Mouse (Mus musculus): ENCODE data around the gene Crygs.

Gene Crygs

GRCm38 (mm10) chr16:22811477-22811876, at the start of gene Crygs:
TSS of gene Crygs (minus strand) at chr16:22811577.
- H3K27me3 ChIP-seq (ENCODE audit: control insufficient read depth, insufficient read depth, low read length, poor library complexity, severe bottlenecking) = no peaks in the 10 kb centered on the region
- DNase-seq (ENCODE audit: low read depth, low spot score) = no peak
- H3K36me3 ChIP-seq (ENCODE audit: control insufficient read depth, insufficient read depth, low read length, poor library complexity, severe bottlenecking) = no peaks in the 10 kb centered on the region

GRCm38 (mm10) chr16:22857431-22858113, 46.2 kb upstream of the Crygs start, which contains the start of the genes Tbccd1 and Dnajb11:
TSS of gene Tbccd1 (minus strand) at chr16:22857669.
TSS of gene Dnajb11 (plus strand) at chr16:22857845.
- H3K27me3 ChIP-seq (ENCODE audit: control insufficient read depth, insufficient read depth, low read length, poor library complexity, severe bottlenecking) = no peaks in the 10 kb centered on the region
- H3K36me3 ChIP-seq (ENCODE audit: control insufficient read depth, insufficient read depth, low read length, poor library complexity, severe bottlenecking) = no peaks in the 10 kb centered on the region
- peak; percentile 98 for DNase-seq (ENCODE audit: low read depth, low spot score)

- H3K27me3 ChIP-seq (ENCODE audit: control insufficient read depth, insufficient read depth, low read length, poor library complexity, severe bottlenecking) = no peaks in the 10 kb centered on the region
- peak; percentile 2 for DNase-seq (ENCODE audit: low read depth, low spot score)
- no peaks in the 10 kb centered on the region for H3K36me3 ChIP-seq (ENCODE audit: control insufficient read depth, insufficient read depth, low read length, poor library complexity, severe bottlenecking)
Measured at GRCm38 (mm10) chr16:22856773-22857172, 45.4 kb upstream of the Crygs start.

- Histone ChIP-seq H3K36me3 (ENCODE audit: control insufficient read depth, insufficient read depth, low read length, poor library complexity, severe bottlenecking) (no peaks in the 10 kb centered on the region), H3K27me3 (ENCODE audit: control insufficient read depth, insufficient read depth, low read length, poor library complexity, severe bottlenecking) (no peaks in the 10 kb centered on the region)
- DNase-seq (ENCODE audit: low read depth, low spot score) = no peak
Measured at GRCm38 (mm10) chr16:22852709-22853108, 41.3 kb upstream of the Crygs start.

- Histone ChIP-seq H3K27me3 (ENCODE audit: control insufficient read depth, insufficient read depth, low read length, poor library complexity, severe bottlenecking) (no peaks in the 10 kb centered on the region), H3K36me3 (ENCODE audit: control insufficient read depth, insufficient read depth, low read length, poor library complexity, severe bottlenecking) (no peaks in the 10 kb centered on the region)
- no peak for DNase-seq (ENCODE audit: low read depth, low spot score)
Measured at GRCm38 (mm10) chr16:22848331-22848730, 37.0 kb upstream of the Crygs start.

GRCm38 (mm10) chr16:22847686-22848085, 36.3 kb upstream of the Crygs start:
- no peak for DNase-seq (ENCODE audit: low read depth, low spot score)
- H3K36me3 ChIP-seq (ENCODE audit: control insufficient read depth, insufficient read depth, low read length, poor library complexity, severe bottlenecking) = no peaks in the 10 kb centered on the region
- H3K27me3 ChIP-seq (ENCODE audit: control insufficient read depth, insufficient read depth, low read length, poor library complexity, severe bottlenecking) = no peaks in the 10 kb centered on the region

- Histone ChIP-seq H3K27me3 (ENCODE audit: control insufficient read depth, insufficient read depth, low read length, poor library complexity, severe bottlenecking) (no peaks in the 10 kb centered on the region), H3K36me3 (ENCODE audit: control insufficient read depth, insufficient read depth, low read length, poor library complexity, severe bottlenecking) (no peaks in the 10 kb centered on the region)
- DNase-seq (ENCODE audit: low read depth, low spot score) = no peak
Measured at GRCm38 (mm10) chr16:22845481-22845880, 34.1 kb upstream of the Crygs start.

GRCm38 (mm10) chr16:22844834-22845233, 33.5 kb upstream of the Crygs start:
- no peaks in the 10 kb centered on the region for H3K36me3 ChIP-seq (ENCODE audit: control insufficient read depth, insufficient read depth, low read length, poor library complexity, severe bottlenecking)
- no peak for DNase-seq (ENCODE audit: low read depth, low spot score)
- no peaks in the 10 kb centered on the region for H3K27me3 ChIP-seq (ENCODE audit: control insufficient read depth, insufficient read depth, low read length, poor library complexity, severe bottlenecking)

GRCm38 (mm10) chr16:22844061-22844801, 32.9 kb upstream of the Crygs start:
- Histone ChIP-seq H3K27me3 (ENCODE audit: control insufficient read depth, insufficient read depth, low read length, poor library complexity, severe bottlenecking) (no peaks in the 10 kb centered on the region), H3K36me3 (ENCODE audit: control insufficient read depth, insufficient read depth, low read length, poor library complexity, severe bottlenecking) (no peaks in the 10 kb centered on the region)
- no peak for DNase-seq (ENCODE audit: low read depth, low spot score)

GRCm38 (mm10) chr16:22842871-22843270, 31.5 kb upstream of the Crygs start:
- Histone ChIP-seq H3K36me3 (ENCODE audit: control insufficient read depth, insufficient read depth, low read length, poor library complexity, severe bottlenecking) (no peaks in the 10 kb centered on the region), H3K27me3 (ENCODE audit: control insufficient read depth, insufficient read depth, low read length, poor library complexity, severe bottlenecking) (no peaks in the 10 kb centered on the region)
- no peak for DNase-seq (ENCODE audit: low read depth, low spot score)

- Histone ChIP-seq H3K27me3 (ENCODE audit: control insufficient read depth, insufficient read depth, low read length, poor library complexity, severe bottlenecking) (no peaks in the 10 kb centered on the region), H3K36me3 (ENCODE audit: control insufficient read depth, insufficient read depth, low read length, poor library complexity, severe bottlenecking) (peaks cover 4% of the 10 kb centered on the region; the same call in 1 of the 2 replicates)
- DNase-seq (ENCODE audit: low read depth, low spot score) = no peak
Measured at GRCm38 (mm10) chr16:22839146-22839857, 27.9 kb upstream of the Crygs start.

GRCm38 (mm10) chr16:22832932-22833525, 21.7 kb upstream of the Crygs start:
- DNase-seq (ENCODE audit: low read depth, low spot score) = no peak
- H3K27me3 ChIP-seq (ENCODE audit: control insufficient read depth, insufficient read depth, low read length, poor library complexity, severe bottlenecking) = no peaks in the 10 kb centered on the region
- H3K36me3 ChIP-seq (ENCODE audit: control insufficient read depth, insufficient read depth, low read length, poor library complexity, severe bottlenecking) = peaks cover 8% of the 10 kb centered on the region

GRCm38 (mm10) chr16:22820731-22821130, 9.4 kb upstream of the Crygs start:
- DNase-seq (ENCODE audit: low read depth, low spot score) = no peak
- H3K27me3 ChIP-seq (ENCODE audit: control insufficient read depth, insufficient read depth, low read length, poor library complexity, severe bottlenecking) = no peaks in the 10 kb centered on the region
- peaks cover 6% of the 10 kb centered on the region for H3K36me3 ChIP-seq (ENCODE audit: control insufficient read depth, insufficient read depth, low read length, poor library complexity, severe bottlenecking)

- Histone ChIP-seq H3K27me3 (ENCODE audit: control insufficient read depth, insufficient read depth, low read length, poor library complexity, severe bottlenecking) (no peaks in the 10 kb centered on the region), H3K36me3 (ENCODE audit: control insufficient read depth, insufficient read depth, low read length, poor library complexity, severe bottlenecking) (no peaks in the 10 kb centered on the region)
- peak; percentile 73 for DNase-seq (ENCODE audit: low read depth, low spot score)
Measured at GRCm38 (mm10) chr16:22807468-22808070, 3.8 kb downstream of the Crygs start.
